Mouse (Mus musculus): ENCODE measurements at regions not wholly inside any gene's neighbourhood (a gene's known extent, or its start where the extent isn't known, plus 50 kb on each side); places are given as distances from the start of the nearest gene placed in this dataset.

GRCm38 (mm10) chr2:137575750-137576149 is 459.3 kb upstream of the Jag1 start:
- no peak for DNase-seq (ENCODE audit: low spot score)

- DNase-seq (ENCODE audit: low spot score), result no peak
Measured at GRCm38 (mm10) chr2:137574845-137575449, 458.5 kb upstream of the Jag1 start.

GRCm38 (mm10) chr2:137571146-137571545 is 454.7 kb upstream of the Jag1 start:
- no peak for DNase-seq (ENCODE audit: low spot score)

GRCm38 (mm10) chr2:137566619-137567018 is 450.2 kb upstream of the Jag1 start:
- no peak for DNase-seq (ENCODE audit: low spot score)

- no peak for DNase-seq (ENCODE audit: low spot score)
Measured at GRCm38 (mm10) chr2:137564064-137564624, 447.7 kb upstream of the Jag1 start.

GRCm38 (mm10) chr2:137560366-137560765 is 443.9 kb upstream of the Jag1 start:
- peak; percentile 32 for DNase-seq (ENCODE audit: low spot score)

GRCm38 (mm10) chr2:137553871-137554270 is 437.4 kb upstream of the Jag1 start:
- DNase-seq (ENCODE audit: low spot score), result no peak

- DNase-seq (ENCODE audit: low spot score), result no peak
Measured at GRCm38 (mm10) chr2:137536581-137536980, 420.1 kb upstream of the Jag1 start.

- no peak for DNase-seq (ENCODE audit: low spot score)
Measured at GRCm38 (mm10) chr2:137516271-137516670, 399.8 kb upstream of the Jag1 start.

- no peak for DNase-seq (ENCODE audit: low spot score)
Measured at GRCm38 (mm10) chr2:137515043-137515442, 398.6 kb upstream of the Jag1 start.

- DNase-seq (ENCODE audit: low spot score), result no peak
Measured at GRCm38 (mm10) chr2:137513895-137514506, 397.6 kb upstream of the Jag1 start.

- no peak for DNase-seq (ENCODE audit: low spot score)
Measured at GRCm38 (mm10) chr2:137510671-137511235, 394.3 kb upstream of the Jag1 start.

GRCm38 (mm10) chr2:137501236-137501635 is 384.8 kb upstream of the Jag1 start:
- DNase-seq (ENCODE audit: low spot score), result no peak

- no peak for DNase-seq (ENCODE audit: low spot score)
Measured at GRCm38 (mm10) chr2:137497616-137498015, 381.2 kb upstream of the Jag1 start.

GRCm38 (mm10) chr2:137493600-137493999 is 377.2 kb upstream of the Jag1 start:
- DNase-seq (ENCODE audit: low spot score), result no peak

GRCm38 (mm10) chr2:137489181-137489682 is 372.8 kb upstream of the Jag1 start:
- peak; percentile 1 for DNase-seq (ENCODE audit: low spot score)

- DNase-seq (ENCODE audit: low spot score), result no peak
Measured at GRCm38 (mm10) chr2:137468769-137469168, 352.3 kb upstream of the Jag1 start.

GRCm38 (mm10) chr2:137457061-137457753 is 340.8 kb upstream of the Jag1 start:
- no peak for DNase-seq (ENCODE audit: low spot score)

- DNase-seq (ENCODE audit: low spot score), result no peak
Measured at GRCm38 (mm10) chr2:137456436-137456835, 340.0 kb upstream of the Jag1 start.

- DNase-seq (ENCODE audit: low spot score), result no peak
Measured at GRCm38 (mm10) chr2:137446919-137447318, 330.5 kb upstream of the Jag1 start.

GRCm38 (mm10) chr2:137437741-137438140 is 321.3 kb upstream of the Jag1 start:
- no peak for DNase-seq (ENCODE audit: low spot score)

- DNase-seq (ENCODE audit: low spot score), result no peak
Measured at GRCm38 (mm10) chr2:137436161-137436560, 319.7 kb upstream of the Jag1 start.

GRCm38 (mm10) chr2:137422656-137423055 is 306.2 kb upstream of the Jag1 start:
- no peak for DNase-seq (ENCODE audit: low spot score)

Measured in ovary, adult 18-20 months (tissue).